ENCODE assay signal across 32 mouse cellular contexts in the genomic region with DNA sequence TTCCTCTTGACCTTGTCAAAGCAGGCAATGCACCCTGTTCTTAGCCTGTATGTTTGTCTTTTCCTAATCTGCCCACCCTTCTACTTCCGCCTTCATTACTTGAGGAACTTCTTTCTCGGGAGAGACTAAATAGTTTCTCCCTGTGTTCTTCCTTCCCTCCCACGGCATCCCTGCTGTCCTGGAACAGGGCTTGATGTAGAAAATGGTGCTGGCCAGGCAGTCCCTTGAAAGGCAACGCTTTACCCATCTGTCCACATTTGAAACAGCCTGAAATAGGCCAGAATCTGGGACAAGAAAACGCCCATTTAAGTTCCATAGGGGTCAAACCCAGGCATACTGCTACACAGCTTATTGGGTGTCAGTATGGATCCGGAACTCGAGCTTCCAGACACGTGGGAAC. TPM values are rescaled to one million over a fixed set of nuclear protein-coding genes. Genes with fewer than 3 reads are reported as not detected.
DNase-seq lines count a peak whose midpoint lies in the region; ATAC-seq and TF ChIP-seq lines count a peak whose summit lies in the region.
"Had no signal": no experiment of that assay in that cellular context is flagged by ENCODE, and none has a peak within 500 bp of the region (broad histone marks: within the 10 kb centered on the region; RNA-seq: fewer than 3 reads in every experiment).

No protein-coding gene starts in this region.

- H3K36me3 ChIP-seq in forebrain, embryonic 16.5 days (ENCODE audit: control insufficient read depth, insufficient read depth), result no peaks in the 10 kb centered on the region
- H3K36me3 ChIP-seq in forebrain, postnatal 0 days (ENCODE audit: insufficient read depth), result no peaks in the 10 kb centered on the region
- H3K36me3 ChIP-seq: embryonic facial prominence, embryonic 15.5 days; forebrain, embryonic 15.5 days; hindbrain, embryonic 12.5 days; intestine, embryonic 15.5 days had no signal

- 0 out of 2 replicates have a peak, but pooled peaks have one; percentile 26 for ATAC-seq in forebrain, embryonic 16.5 days
- ATAC-seq in forebrain, postnatal 0 days, result no peak

- no peaks in the 10 kb centered on the region for H3K9me3 ChIP-seq in forebrain, embryonic 16.5 days (ENCODE audit: control insufficient read depth, low read length)
- H3K9me3 ChIP-seq in forebrain, postnatal 0 days (ENCODE audit: low read length), result no peaks in the 10 kb centered on the region
- H3K9me3 ChIP-seq: embryonic facial prominence, embryonic 15.5 days; forebrain, embryonic 15.5 days; hindbrain, embryonic 12.5 days; intestine, embryonic 15.5 days had no signal

- H3K9ac ChIP-seq in forebrain, embryonic 16.5 days (replicated peaks; ENCODE audit: low read depth, low read length), result no peak overlapping the region
- no peak overlapping the region for H3K9ac ChIP-seq in forebrain, postnatal 0 days
- H3K9ac ChIP-seq: embryonic facial prominence, embryonic 15.5 days; forebrain, embryonic 15.5 days; hindbrain, embryonic 12.5 days; intestine, embryonic 15.5 days; liver, embryonic 14.5 days; lung, embryonic 14.5 days had no signal

- H3K27me3 ChIP-seq in forebrain, embryonic 16.5 days (replicated peaks; ENCODE audit: control insufficient read depth, insufficient read depth, low read length), result no peaks in the 10 kb centered on the region; the same call in 1 of the 2 replicates
- no peaks in the 10 kb centered on the region for H3K27me3 ChIP-seq in forebrain, postnatal 0 days (ENCODE audit: insufficient read depth, low read length)
- H3K27me3 ChIP-seq: embryonic facial prominence, embryonic 15.5 days; forebrain, embryonic 15.5 days; intestine, embryonic 15.5 days had no signal

- intact Hi-C loops in left cerebral cortex, postnatal 14 days (cut with DNase I), result loop anchor here (2.0 kb wide), 1 partner anchor 71 kb away; no protein-coding TSS in a partner anchor

- no peak for DNase-seq in forebrain, postnatal 0 days
- peak; percentile 53 for DNase-seq in left cerebral cortex, postnatal 14 days (ENCODE audit: low spot score in 2 of 2)
- DNase-seq in left cerebral cortex, adult 11 months (ENCODE audit: low spot score), result no peak
- peak; percentile 67 for DNase-seq in right cerebral cortex, adult 18-20 months
- no peak for DNase-seq in right cerebral cortex, postnatal 14 days
- no peak for DNase-seq in thymus, postnatal 36 days

- 81% methylated on average over 8 of the region's 8 CpGs for WGBS in forebrain, embryonic 16.5 days
- WGBS in forebrain, postnatal 0 days, result 74% methylated on average over 8 of the region's 8 CpGs

- no peak for TF ChIP-seq CTCF in forebrain, postnatal 0 days (IDR thresholded peaks at IDR 0.05; ENCODE audit: low read depth)

- no peak overlapping the region for H3K4me2 ChIP-seq in forebrain, embryonic 16.5 days (ENCODE audit: low read length)
- H3K4me2 ChIP-seq in forebrain, postnatal 0 days (ENCODE audit: low read depth), result no peak overlapping the region

- H3K27ac ChIP-seq in forebrain, embryonic 16.5 days (ENCODE audit: low read length), result no peak overlapping the region
- no peak overlapping the region for H3K27ac ChIP-seq in forebrain, postnatal 0 days (ENCODE audit: low read depth, low read length)
- H3K27ac ChIP-seq: embryonic facial prominence, embryonic 15.5 days; forebrain, embryonic 15.5 days; hindbrain, embryonic 12.5 days; hindbrain, postnatal 0 days; intestine, embryonic 15.5 days; kidney, postnatal 0 days; liver, embryonic 14.5 days; stomach, postnatal 0 days had no signal

- H3K4me1 ChIP-seq in forebrain, embryonic 16.5 days (replicated peaks; ENCODE audit: control insufficient read depth, insufficient read depth, low read length), result no peaks in the 10 kb centered on the region
- no peaks in the 10 kb centered on the region for H3K4me1 ChIP-seq in forebrain, postnatal 0 days (ENCODE audit: insufficient read depth)
- H3K4me1 ChIP-seq: embryonic facial prominence, embryonic 15.5 days had no signal

- H3K4me3 ChIP-seq in forebrain, embryonic 16.5 days (replicated peaks; ENCODE audit: low read length), result no peak overlapping the region
- no peak overlapping the region for H3K4me3 ChIP-seq in forebrain, postnatal 0 days (ENCODE audit: low read depth, low read length)
- H3K4me3 ChIP-seq: embryonic facial prominence, embryonic 15.5 days; forebrain, embryonic 15.5 days; intestine, embryonic 15.5 days had no signal

RNA-seq across cellular contexts. Expression of gene Inhbe, which starts 4.4 kb away (rescaled TPM):
- not detected in 2 replicates for polyA plus RNA-seq in forebrain, embryonic 16.5 days (2015; fragmentation: Nextera tagmentation; extraction: Ambion mirVana)
- total RNA-seq in forebrain, postnatal 0 days (2014; rRNA removed), result under 0.01 TPM in 1 of 2 replicates, not detected in the other
- polyA plus RNA-seq in forebrain, postnatal 0 days (2015; fragmentation: Nextera tagmentation; extraction: Ambion mirVana), result not detected in 2 replicates
- under 1 TPM in 1 of 2 experiments, not detected in 1; 0.13 TPM for total RNA-seq in left cerebral cortex, postnatal 14 days (2021)
- total RNA-seq: adrenal gland, adult 18-20 months; adrenal gland, postnatal 25 days; common myeloid progenitor, adult 5-6 weeks; gastrocnemius, postnatal 14 days; granulocyte monocyte progenitor cell, adult 5-6 weeks; heart, postnatal 36 days; hindbrain, postnatal 0 days; monocyte, adult 5-6 weeks had no signal
- polyA plus RNA-seq: brain, embryonic 14.5 days; forebrain, embryonic 15.5 days; heart, embryonic 11.5 days; heart, embryonic 16.5 days; hindbrain, postnatal 0 days; intestine, embryonic 15.5 days; kidney, adult 2 months; kidney, postnatal 0 days; spleen, adult 2 months; thymus, adult 2 months had no signal

RNA-seq across cellular contexts. Expression of gene Gli1, which starts 8.0 kb away (rescaled TPM):
- 1.3 and 1.4 TPM in 2 replicates for polyA plus RNA-seq in forebrain, embryonic 16.5 days (2015; fragmentation: Nextera tagmentation; extraction: Ambion mirVana)
- total RNA-seq in forebrain, postnatal 0 days (2014; rRNA removed), result 2.5 and 5.1 TPM in 2 replicates
- 0.89 and 1.2 TPM in 2 replicates for polyA plus RNA-seq in forebrain, postnatal 0 days (2015; fragmentation: Nextera tagmentation; extraction: Ambion mirVana)
- 1 to 10 TPM; 1.6 to 1.9 TPM for total RNA-seq in left cerebral cortex, postnatal 14 days (2021)
- total RNA-seq: common myeloid progenitor, adult 5-6 weeks; granulocyte monocyte progenitor cell, adult 5-6 weeks; monocyte, adult 5-6 weeks had no signal

RNA-seq across cellular contexts. Expression of gene Inhbc, which starts 20.4 kb away (rescaled TPM):
- not detected in 2 replicates for polyA plus RNA-seq in forebrain, embryonic 16.5 days (2015; fragmentation: Nextera tagmentation; extraction: Ambion mirVana)
- not detected in 2 replicates for total RNA-seq in forebrain, postnatal 0 days (2014; rRNA removed)
- not detected in 2 replicates for polyA plus RNA-seq in forebrain, postnatal 0 days (2015; fragmentation: Nextera tagmentation; extraction: Ambion mirVana)
- not detected for total RNA-seq in left cerebral cortex, postnatal 14 days (2021)
- total RNA-seq: adrenal gland, adult 18-20 months; adrenal gland, postnatal 25 days; common myeloid progenitor, adult 5-6 weeks; gastrocnemius, postnatal 14 days; granulocyte monocyte progenitor cell, adult 5-6 weeks; heart, postnatal 36 days; hindbrain, postnatal 0 days; left cerebral cortex, adult 18-20 months; monocyte, adult 5-6 weeks had no signal
- polyA plus RNA-seq: brain, embryonic 14.5 days; embryonic facial prominence, embryonic 15.5 days; forebrain, embryonic 15.5 days; heart, embryonic 16.5 days; hindbrain, embryonic 12.5 days; hindbrain, postnatal 0 days; kidney, adult 2 months; lung, embryonic 14.5 days; midbrain, embryonic 14.5 days; neural tube, embryonic 14.5 days; spleen, adult 2 months; stomach, postnatal 0 days; thymus, adult 2 months had no signal

RNA-seq across cellular contexts. Expression of gene Arhgap9, which starts 28.0 kb away (rescaled TPM):
- polyA plus RNA-seq in forebrain, embryonic 16.5 days (2015; fragmentation: Nextera tagmentation; extraction: Ambion mirVana), result 0.49 and 1.2 TPM in 2 replicates
- 0.52 and 0.69 TPM in 2 replicates for total RNA-seq in forebrain, postnatal 0 days (2014; rRNA removed)
- 0.81 and 0.99 TPM in 2 replicates for polyA plus RNA-seq in forebrain, postnatal 0 days (2015; fragmentation: Nextera tagmentation; extraction: Ambion mirVana)
- 1 to 10 TPM in 1 of 2 experiments, under 1 TPM in 1; 0.66 to 1.2 TPM for total RNA-seq in left cerebral cortex, postnatal 14 days (2021)

RNA-seq across cellular contexts. Expression of gene R3hdm2, which starts 30.3 kb away (rescaled TPM):
- polyA plus RNA-seq in forebrain, embryonic 16.5 days (2015; fragmentation: Nextera tagmentation; extraction: Ambion mirVana), result 37.5 and 39.7 TPM in 2 replicates
- 47.5 and 51.0 TPM in 2 replicates for total RNA-seq in forebrain, postnatal 0 days (2014; rRNA removed)
- 28.6 and 37.2 TPM in 2 replicates for polyA plus RNA-seq in forebrain, postnatal 0 days (2015; fragmentation: Nextera tagmentation; extraction: Ambion mirVana)
- 100 to 1,000 TPM; 333 to 340 TPM for total RNA-seq in left cerebral cortex, postnatal 14 days (2021)

Comparison
In these comparisons a context has a peak if more than half of its experiments do, and no peak if none do; other contexts are left out.
1. DNase-seq: peak in left cerebral cortex, postnatal 14 days (2 of 2) and right cerebral cortex, adult 18-20 months (single experiment); none in forebrain, postnatal 0 days (single experiment), left cerebral cortex, adult 11 months (single experiment), right cerebral cortex, postnatal 14 days (single experiment) and thymus, postnatal 36 days (0 of 2).